Mouse (Mus musculus) cerebellum, adult 2 months (tissue): ENCODE measurements around the gene Gm11011. TPM values are rescaled to one million over a fixed set of nuclear protein-coding genes. Genes with fewer than 3 reads are reported as not detected.

Experiments used
- DNase-seq, 2 experiments: peaks; one replicate each; pipeline ENCODE4 v3.0.0; 2021
- H3K27ac ChIP-seq: fragments of 200-500 bp; 2 replicates; pipeline ENCODE4 v1.5.1; 2012; ENCODE audit warnings: low read length, control low read depth, inconsistent platforms; ENCODE audit not compliant: insufficient read depth
- H3K27me3 ChIP-seq: fragments of 200-500 bp; 2 replicates; pipeline ENCODE4 v1.6.1; 2012; ENCODE audit warnings: inconsistent platforms, mild to moderate bottlenecking, low read length, moderate library complexity; ENCODE audit not compliant: control insufficient read depth, insufficient read depth
- H3K4me1 ChIP-seq: fragments of 200-500 bp; 2 replicates; pipeline ENCODE4 v1.6.1; 2011; ENCODE audit warnings: low read length; ENCODE audit not compliant: control insufficient read depth, insufficient read depth
- H3K4me3 ChIP-seq: fragments of 200-500 bp; replicated peaks from 2 replicates; pipeline ENCODE3; 2011; ENCODE audit warnings: mild to moderate bottlenecking, low read depth, low read length, control low read depth; ENCODE audit not compliant: insufficient read depth
- CTCF ChIP-seq: fragments of 200-500 bp; IDR thresholded peaks from 2 replicates; pipeline ENCODE4 v1.5.1; 2011; ENCODE audit warnings: low read depth, mild to moderate bottlenecking, control low read depth, low read length, moderate library complexity, borderline replicate concordance; ENCODE audit not compliant: insufficient read depth
- POLR2A ChIP-seq: fragments of 200-500 bp; IDR thresholded peaks from 2 replicates; pipeline ENCODE4 v1.6.1; 2011; ENCODE audit warnings: low read length, control low read depth, borderline replicate concordance; ENCODE audit not compliant: insufficient read depth
- WGBS: fragments of 180-500 bp; shearing (Covaris S2); methylation state at CpG from one replicate; pipeline ENCODE4 v1.1.7; 2018; 5-methylcytosine and 5-hydroxymethylcytosine counted together
- polyA plus RNA-seq: library from polyadenylated mRNA; depleted of rRNA; stranded (reverse); fragments of >200 nt; gene quantifications from 2 replicates; pipeline ENCODE4 v1.2.3, GENCODE M21; 2012

The Gm11011 gene
- polyA plus RNA-seq, 1 experiment: not detected

DNA sequence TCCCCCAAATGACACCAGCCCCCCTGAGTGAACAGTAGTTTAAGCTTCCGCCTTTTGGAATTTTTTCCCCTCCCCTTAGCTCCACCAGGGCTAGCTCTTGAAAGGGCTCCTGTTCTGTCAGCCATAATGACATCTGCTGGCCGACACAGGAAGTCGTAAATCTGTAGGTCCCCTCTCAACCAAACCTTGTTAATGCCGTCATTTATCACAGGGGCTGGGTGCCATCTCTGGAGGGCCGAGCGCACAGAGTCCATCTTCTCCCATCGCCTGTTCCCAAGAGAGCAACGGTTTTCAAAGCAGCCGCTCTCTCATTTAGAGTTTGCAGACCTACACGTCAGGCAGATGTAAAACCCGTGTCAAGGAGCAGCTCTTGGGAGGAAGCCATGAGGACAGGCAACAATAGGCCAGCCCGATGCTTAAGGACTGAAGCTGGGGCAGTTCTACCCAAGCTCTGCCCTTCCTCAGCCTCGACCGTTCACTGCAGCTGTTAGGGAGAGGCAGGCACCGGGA is 33.7 kb upstream of the Gm11011 start:
- H3K4me3 ChIP-seq: no peak overlapping the region
- H3K27ac ChIP-seq: no peak overlapping the region
- no peaks in the 10 kb centered on the region for H3K27me3 ChIP-seq
- 18% methylated on average over 15 of the region's 15 CpGs for WGBS
- TF ChIP-seq POLR2A (no peak), CTCF (no peak)
- 0 out of 2 replicates have a peak, but pooled peaks cover 2% of the 10 kb centered on the region for H3K4me1 ChIP-seq
- DNase-seq: no peak

DNA sequence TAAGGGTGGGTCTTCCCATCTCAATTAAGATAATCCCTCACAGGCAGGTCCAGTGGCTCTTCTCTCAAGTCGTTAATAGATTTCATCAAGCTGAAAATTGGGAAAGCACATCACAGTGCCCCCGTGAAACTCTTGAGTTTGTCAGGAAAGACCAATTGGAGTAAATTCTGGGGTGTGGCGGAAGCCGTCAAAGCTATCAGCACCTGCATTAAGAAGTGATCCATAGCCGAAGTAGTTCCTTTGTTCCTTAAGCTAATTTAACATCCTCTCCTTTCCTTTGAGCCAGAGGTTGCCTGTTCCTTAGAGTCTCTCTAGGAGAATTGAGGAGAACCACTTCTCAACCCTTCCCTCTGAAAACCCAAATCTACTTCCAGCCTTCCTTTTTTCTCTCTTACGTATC is 28.5 kb upstream of the Gm11011 start:
- Histone ChIP-seq H3K4me1 (no peaks in the 10 kb centered on the region), H3K27ac (no peak overlapping the region), H3K27me3 (no peaks in the 10 kb centered on the region; the same call in 1 of the 2 replicates), H3K4me3 (no peak overlapping the region)
- no peak for TF ChIP-seq POLR2A
- TF ChIP-seq CTCF: no peak
- DNase-seq: no peak
- 80% methylated on average over 6 of the region's 6 CpGs for WGBS

DNA sequence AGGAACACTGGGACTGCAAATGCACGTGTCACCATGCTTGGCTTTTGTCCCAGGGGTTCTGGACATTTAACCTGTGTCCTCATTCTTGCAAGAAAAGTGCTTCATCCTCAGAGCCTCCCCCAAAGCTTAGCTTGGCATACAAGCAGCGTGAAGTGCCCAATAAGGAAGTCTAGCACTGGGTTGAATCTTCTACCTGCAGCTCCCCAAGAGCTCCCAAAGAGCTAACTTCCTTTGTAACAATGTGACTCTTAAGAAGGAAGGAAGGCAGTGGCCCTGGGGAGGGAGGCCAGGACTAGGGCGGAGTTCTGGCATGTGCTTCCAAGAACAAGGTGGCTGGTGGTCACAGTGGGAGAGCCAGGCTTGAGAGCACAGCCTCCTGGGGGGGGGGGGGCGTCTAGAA is 27.1 kb upstream of the Gm11011 start:
- H3K4me1 ChIP-seq: no peaks in the 10 kb centered on the region
- H3K27me3 ChIP-seq: no peaks in the 10 kb centered on the region; the same call in 1 of the 2 replicates
- H3K27ac ChIP-seq: no peak overlapping the region
- WGBS: 48% methylated on average over 4 of the region's 4 CpGs
- no peak for DNase-seq
- TF ChIP-seq POLR2A (no peak), CTCF (no peak)
- no peak overlapping the region for H3K4me3 ChIP-seq

DNA sequence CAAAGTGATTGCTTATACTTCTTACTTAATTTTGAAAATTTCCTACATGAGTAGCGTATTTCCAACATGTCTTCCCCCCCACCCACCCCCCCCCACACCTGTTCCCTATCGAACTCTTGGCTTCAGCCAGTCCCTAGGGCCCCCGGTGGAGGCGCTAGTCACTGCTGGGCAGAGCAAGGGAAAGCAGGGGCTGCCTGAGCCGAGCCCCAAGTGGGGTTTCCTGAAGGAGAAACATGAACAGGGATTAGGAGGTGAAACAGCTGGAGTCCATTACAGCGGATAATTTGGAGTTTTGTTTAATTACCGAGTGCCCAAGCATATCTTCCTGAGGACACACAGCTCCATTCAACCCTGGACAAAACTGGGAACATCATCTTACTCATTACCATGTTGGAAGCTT is 24.0 kb upstream of the Gm11011 start:
- H3K4me3 ChIP-seq: no peak overlapping the region
- no peaks in the 10 kb centered on the region; the same call in 1 of the 2 replicates for H3K27me3 ChIP-seq
- no peak overlapping the region for H3K27ac ChIP-seq
- H3K4me1 ChIP-seq: no peaks in the 10 kb centered on the region
- 16% methylated on average over 7 of the region's 7 CpGs for WGBS
- no peak for TF ChIP-seq CTCF
- TF ChIP-seq POLR2A: no peak
- DNase-seq: no peak

DNA sequence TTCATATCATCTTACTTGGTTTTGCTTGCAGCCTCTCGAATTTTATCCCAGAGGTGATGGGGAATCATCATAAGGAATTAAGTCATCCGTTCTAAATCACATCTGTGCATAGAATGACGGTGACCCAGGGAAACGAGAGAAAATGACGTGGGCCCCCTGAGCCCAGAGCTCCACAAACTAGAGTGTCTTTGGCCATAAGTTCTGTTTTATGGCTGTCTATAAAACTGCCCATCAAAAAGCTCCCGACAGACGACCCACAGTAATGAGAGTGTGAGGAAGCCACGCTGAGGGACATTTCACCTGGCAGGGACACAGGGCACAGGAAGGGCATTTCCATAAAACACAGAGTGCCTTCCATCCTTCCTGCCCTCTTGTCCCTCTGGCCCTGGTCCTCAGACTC is 23.3 kb upstream of the Gm11011 start:
- DNase-seq: no peak
- Histone ChIP-seq H3K4me3 (no peak overlapping the region), H3K27me3 (no peaks in the 10 kb centered on the region; the same call in 1 of the 2 replicates), H3K4me1 (no peaks in the 10 kb centered on the region), H3K27ac (no peak overlapping the region)
- 67% methylated on average over 8 of the region's 8 CpGs for WGBS
- TF ChIP-seq CTCF (no peak), POLR2A (no peak)

DNA sequence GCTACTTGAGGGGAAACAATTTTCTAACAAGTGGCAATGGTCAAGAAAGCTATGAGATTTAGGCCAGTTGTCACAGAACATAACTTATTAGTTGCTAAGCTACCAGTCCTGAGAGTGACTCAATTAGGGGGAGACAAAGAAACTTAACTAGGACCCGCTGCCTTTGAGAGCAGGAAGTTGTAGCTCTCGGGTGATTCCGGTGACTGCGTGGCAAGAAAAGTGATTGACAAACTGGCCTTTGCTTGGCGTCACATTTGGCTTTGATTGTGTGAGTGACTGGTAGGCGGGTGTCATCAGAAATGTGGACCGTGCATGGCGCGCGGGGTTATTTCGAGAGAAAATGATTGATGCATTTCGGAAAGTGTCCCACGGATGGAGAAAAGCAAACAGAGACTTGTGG is 22.4 kb upstream of the Gm11011 start:
- no peak for TF ChIP-seq POLR2A
- no peak for TF ChIP-seq CTCF
- Histone ChIP-seq H3K4me1 (no peaks in the 10 kb centered on the region), H3K27me3 (no peaks in the 10 kb centered on the region; the same call in 1 of the 2 replicates), H3K4me3 (no peak overlapping the region), H3K27ac (no peak overlapping the region)
- WGBS: 61% methylated on average over 13 of the region's 13 CpGs
- no peak for DNase-seq

DNA sequence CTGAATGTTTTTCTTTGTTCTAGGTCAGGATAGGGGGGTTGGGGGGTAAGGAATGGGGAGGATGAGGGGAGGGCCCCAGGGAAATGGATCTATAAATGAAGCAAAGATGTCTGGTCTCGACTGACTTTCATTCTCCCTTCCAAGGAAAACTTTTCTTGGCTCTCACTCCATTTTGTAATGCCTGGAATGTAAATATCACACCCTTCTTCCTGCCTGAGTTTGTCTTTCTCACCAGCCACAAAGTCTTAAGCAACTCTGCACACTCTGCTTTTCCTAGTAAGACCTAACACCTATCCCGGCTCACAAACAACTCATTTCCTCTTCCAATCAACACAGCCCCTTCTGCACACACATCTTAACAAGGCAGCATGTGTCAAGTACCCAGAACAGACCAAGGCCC is 20.2 kb upstream of the Gm11011 start:
- 62% methylated on average over 2 of the region's 2 CpGs for WGBS
- DNase-seq: no peak

DNA sequence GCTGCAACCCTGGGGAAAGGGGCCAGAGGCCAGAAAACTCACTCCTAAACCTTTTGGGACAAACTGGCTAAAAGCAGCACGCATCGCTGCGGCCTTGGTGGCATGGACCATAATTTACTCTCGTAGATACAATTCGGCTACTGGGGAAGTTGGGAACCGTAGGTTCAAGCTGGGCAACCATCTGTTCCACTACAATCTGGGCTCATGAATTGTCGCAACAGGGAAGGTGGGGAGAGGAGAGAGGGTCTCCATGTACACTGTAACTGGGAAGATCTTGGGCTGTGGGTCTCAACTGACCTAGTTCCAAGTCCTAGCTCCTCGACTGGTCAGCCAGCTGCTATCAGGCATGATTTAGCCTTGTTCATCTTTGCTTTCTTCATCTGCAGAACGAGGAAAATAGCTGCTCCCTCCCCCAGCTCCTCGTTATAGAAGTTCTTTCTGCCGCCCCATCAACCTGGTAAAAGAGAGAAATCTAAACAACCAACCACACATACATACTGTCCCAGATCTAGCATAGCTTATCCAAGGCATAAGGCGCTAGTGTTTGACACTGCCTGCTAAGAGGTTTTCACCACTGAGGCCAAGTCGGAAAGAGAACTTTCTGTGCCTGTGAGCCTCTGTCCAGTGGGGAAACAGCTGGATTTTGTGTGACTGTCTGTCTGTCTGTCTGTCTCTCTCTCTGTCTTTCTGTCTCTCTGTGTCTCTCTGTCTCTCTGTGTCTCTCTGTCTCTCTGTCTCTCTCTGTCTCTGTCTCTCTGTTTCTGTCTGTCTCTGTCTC is 19.5 kb upstream of the Gm11011 start:
- Histone ChIP-seq H3K27ac (no peak overlapping the region), H3K4me1 (no peaks in the 10 kb centered on the region), H3K4me3 (no peak overlapping the region), H3K27me3 (no peaks in the 10 kb centered on the region; the same call in 1 of the 2 replicates)
- TF ChIP-seq CTCF (no peak), POLR2A (no peak)
- no peak for DNase-seq
- WGBS: 26% methylated on average over 13 of the region's 13 CpGs

More for the DNA sequence above, 20.2 kb upstream of the Gm11011 start:
- no peaks in the 10 kb centered on the region; the same call in 1 of the 2 replicates for H3K27me3 ChIP-seq
- TF ChIP-seq POLR2A (no peak), CTCF (no peak)
- no peak overlapping the region for H3K27ac ChIP-seq
- no peak overlapping the region for H3K4me3 ChIP-seq
- H3K4me1 ChIP-seq: no peaks in the 10 kb centered on the region
